Mouse (Mus musculus) spleen, postnatal 36 days (tissue): ENCODE results near the gene Efnb2.

Experiments
- DNase-seq, 2 experiments: peaks; one replicate each; pipeline ENCODE4 v3.0.0; 2022; ENCODE audit warnings: low spot score in 2 of 2, mixed read lengths in 1 of 2

Efnb2 gene

DNA sequence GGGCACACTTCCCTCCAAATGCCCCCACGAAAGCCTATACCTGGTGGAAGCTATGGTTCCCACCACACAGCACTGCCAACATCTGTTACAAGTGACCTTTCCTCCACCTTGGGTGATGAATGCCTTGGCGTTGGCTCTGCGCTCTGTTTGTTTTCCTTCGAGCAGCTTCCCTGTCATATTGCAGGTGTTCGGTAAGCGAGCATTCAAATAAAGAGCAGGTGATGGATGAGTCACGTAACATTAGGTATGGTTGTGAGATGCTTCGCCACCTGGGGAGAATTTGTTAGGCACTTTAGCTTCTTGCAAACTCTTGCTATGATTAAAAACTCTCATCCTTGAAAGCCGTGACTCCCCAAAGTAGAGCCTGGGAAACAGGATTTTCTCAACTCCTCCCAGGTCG is 91.8 kb downstream of the Efnb2 start:
- DNase-seq = no peak

DNA sequence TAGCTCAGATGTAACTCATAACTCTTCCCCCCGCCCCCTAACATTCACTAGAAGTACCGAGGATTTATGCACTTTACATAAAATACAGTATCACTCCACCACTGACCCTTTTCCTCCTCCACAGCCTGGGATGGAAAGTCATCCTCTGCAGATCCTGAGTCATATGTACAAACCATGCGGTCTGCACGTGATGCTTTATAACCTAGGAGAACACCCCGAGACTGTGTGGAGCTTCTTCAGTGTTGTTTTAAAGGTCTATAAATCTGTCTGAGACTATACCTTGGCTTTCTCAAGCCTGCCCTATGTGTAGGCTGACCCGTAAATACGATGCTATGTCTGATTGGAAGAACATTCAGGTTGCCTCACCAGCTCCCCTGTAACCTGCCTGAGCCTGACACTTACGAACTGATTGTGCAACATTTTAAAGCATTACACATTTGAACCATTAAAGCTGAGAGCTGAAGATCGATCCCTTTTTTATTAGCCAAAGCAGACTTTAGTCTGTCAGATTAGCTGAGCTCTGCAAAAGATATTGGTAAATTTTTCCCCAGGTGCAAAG is 92.7 kb downstream of the Efnb2 start:
- DNase-seq = no peak
